Mouse (Mus musculus): ENCODE data around the gene Vmn2r8.

GRCm38 (mm10) chr5:108803646-108804045, 5.0 kb downstream of the Vmn2r8 start:
- TF ChIP-seq POLR2A (IDR thresholded peaks at IDR 0.05; ENCODE audit: low read depth, low read length) (no peak), MEF2A (IDR thresholded peaks at IDR 0.05; ENCODE audit: borderline replicate concordance, low read depth, low read length) (no peak), KAT2A (IDR thresholded peaks at IDR 0.05; ENCODE audit: insufficient replicate concordance, low read length) (no peak), MAZ (IDR thresholded peaks at IDR 0.05; ENCODE audit: low read depth, low read length) (no peak), EP300 (IDR thresholded peaks at IDR 0.05; ENCODE audit: low read length) (no peak), RAD21 (IDR thresholded peaks at IDR 0.05; ENCODE audit: low read depth, low read length) (no peak), NELFE (IDR thresholded peaks at IDR 0.05; ENCODE audit: low read depth, low read length) (no peak), UBTF (IDR thresholded peaks at IDR 0.05; ENCODE audit: low read depth, low read length) (no peak)

All from CH12.LX (cell line).